Mouse (Mus musculus): ENCODE results near the gene Sys1.

GRCm38 (mm10) chr2:164425401-164425800 lies 31.4 kb upstream of the Sys1 start:
- no peak for TF ChIP-seq CTCF (IDR thresholded peaks at IDR 0.05; ENCODE audit: low read depth)
- TF ChIP-seq EP300 (optimal IDR thresholded peaks at IDR 0.05) = no peak
